Mouse (Mus musculus) liver, adult 2 months (tissue): Measurements from ENCODE around the gene St6galnac3.

Experiments used
- CTCF ChIP-seq: fragments of 200-500 bp; IDR thresholded peaks from 2 replicates; pipeline ENCODE4 v1.5.1; 2011; ENCODE audit warnings: low read depth, low read length, control low read depth
- POLR2A ChIP-seq: fragments of 200-500 bp; IDR thresholded peaks from 2 replicates; pipeline ENCODE4 v1.6.1; 2011; ENCODE audit warnings: low read length, control low read depth; ENCODE audit not compliant: insufficient read depth; ENCODE audit errors: extremely low read depth

GRCm38 (mm10) chr3:153475919-153476318 lies 249.1 kb downstream of the St6galnac3 start:
- TF ChIP-seq CTCF: no peak
- TF ChIP-seq POLR2A: no peak
